Mouse (Mus musculus): ENCODE data around the gene Arid1b. TPM values are rescaled to one million over a fixed set of nuclear protein-coding genes. Genes with fewer than 3 reads are reported as not detected.

Gene Arid1b
- polyA plus RNA-seq, 1 experiment from 2014 or later: 7.2 TPM

DNA sequence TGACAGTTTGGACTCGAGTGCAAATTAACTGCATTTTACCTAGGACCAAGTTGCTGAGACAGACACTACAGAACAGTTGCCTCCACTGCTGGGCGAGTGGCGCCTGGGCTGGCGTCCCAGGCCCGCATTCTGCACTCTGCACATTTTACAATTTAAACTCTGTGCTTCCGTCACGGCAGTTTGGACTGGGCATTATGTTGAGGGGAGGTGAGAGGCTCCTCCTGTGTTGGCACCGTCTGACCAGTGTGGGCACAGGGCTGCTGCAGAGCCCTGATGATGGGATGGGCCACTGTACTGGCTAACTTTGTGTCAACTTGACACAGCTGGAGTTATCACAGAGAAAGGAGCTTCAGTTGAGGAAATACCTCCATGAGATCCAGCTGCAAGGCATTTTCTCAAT is 43.1 kb downstream of the Arid1b start:
- no peak overlapping the region for H3K9ac ChIP-seq (replicated peaks; ENCODE audit: low read depth)
- no peaks in the 10 kb centered on the region for H3K27me3 ChIP-seq (replicated peaks; ENCODE audit: insufficient read depth, low read length)
- DNase-seq (ENCODE audit: low spot score): no peak
- H3K27ac ChIP-seq (ENCODE audit: low read length): no peak overlapping the region
- ATAC-seq: no peak
- no peaks in the 10 kb centered on the region for H3K9me3 ChIP-seq (ENCODE audit: low read length)
- no peaks in the 10 kb centered on the region for H3K36me3 ChIP-seq (ENCODE audit: insufficient read depth, low read length)
- WGBS: 81% methylated on average over 8 of the region's 8 CpGs
- no peak overlapping the region for H3K4me2 ChIP-seq (replicated peaks; ENCODE audit: low read depth, low read length)
- TF ChIP-seq CTCF (IDR thresholded peaks at IDR 0.05): no peak
- no peak for TF ChIP-seq EP300 (IDR thresholded peaks at IDR 0.05)
- no peak overlapping the region for H3K4me3 ChIP-seq (ENCODE audit: low read depth, low read length)
- H3K4me1 ChIP-seq (ENCODE audit: insufficient read depth, low read depth, low read length): peaks cover 5% of the 10 kb centered on the region; the same call in 1 of the 2 replicates

DNA sequence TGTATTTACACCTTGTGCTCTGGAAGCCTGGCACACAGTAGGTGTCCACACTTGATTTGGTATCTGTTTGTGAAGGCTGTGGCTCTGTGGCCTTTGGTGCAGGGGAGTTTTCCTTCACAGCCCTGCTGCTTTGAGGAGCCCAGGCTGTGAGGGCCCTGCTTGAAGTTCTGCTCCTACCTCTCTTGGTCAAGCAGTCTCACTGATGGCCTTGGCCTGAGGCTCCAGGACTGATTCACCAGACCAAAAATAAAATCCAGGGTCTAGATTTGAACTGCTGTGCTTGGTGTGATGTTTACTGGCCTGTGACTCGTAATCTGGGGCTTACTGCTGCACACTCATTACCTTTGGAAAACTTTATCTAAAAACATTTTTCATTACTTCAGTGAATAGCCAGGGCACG is 45.7 kb downstream of the Arid1b start:
- DNase-seq (ENCODE audit: low spot score): no peak
- Histone ChIP-seq H3K27me3 (replicated peaks; ENCODE audit: insufficient read depth, low read length) (no peaks in the 10 kb centered on the region), H3K36me3 (ENCODE audit: insufficient read depth, low read length) (no peaks in the 10 kb centered on the region), H3K27ac (ENCODE audit: low read length) (no peak overlapping the region), H3K9me3 (ENCODE audit: low read length) (no peaks in the 10 kb centered on the region), H3K9ac (replicated peaks; ENCODE audit: low read depth) (no peak overlapping the region), H3K4me2 (replicated peaks; ENCODE audit: low read depth, low read length) (no peak overlapping the region), H3K4me1 (ENCODE audit: insufficient read depth, low read depth, low read length) (no peaks in the 10 kb centered on the region; the same call in 1 of the 2 replicates), H3K4me3 (ENCODE audit: low read depth, low read length) (no peak overlapping the region)
- WGBS: 85% methylated on average over 2 of the region's 2 CpGs
- TF ChIP-seq CTCF (IDR thresholded peaks at IDR 0.05): no peak
- TF ChIP-seq EP300 (IDR thresholded peaks at IDR 0.05): no peak
- ATAC-seq: no peak

DNA sequence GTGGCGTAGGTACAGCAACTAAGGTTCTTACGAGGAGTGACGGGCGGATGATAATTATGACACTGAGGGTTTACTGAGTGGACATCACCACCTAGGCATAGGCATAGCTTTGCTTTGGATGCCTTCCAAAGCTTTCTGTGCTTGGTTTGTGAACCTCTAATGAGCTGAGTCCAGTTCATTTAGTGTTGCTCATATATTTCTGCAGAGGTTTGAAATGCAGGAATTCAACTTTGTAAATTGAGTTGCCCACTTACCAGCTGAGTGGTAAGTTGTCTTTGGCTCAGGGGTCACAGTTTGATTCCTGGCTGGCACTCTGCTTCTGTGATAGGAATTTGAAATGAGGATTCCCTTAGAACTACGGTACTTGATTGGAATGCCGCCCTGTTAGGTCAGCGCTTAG is 49.7 kb downstream of the Arid1b start:
- DNase-seq (ENCODE audit: low spot score) (no peak), ATAC-seq (no peak)
- TF ChIP-seq CTCF (IDR thresholded peaks at IDR 0.05) (no peak), EP300 (IDR thresholded peaks at IDR 0.05) (no peak)
- H3K4me2 ChIP-seq (replicated peaks; ENCODE audit: low read depth, low read length): no peak overlapping the region
- no peak overlapping the region for H3K4me3 ChIP-seq (ENCODE audit: low read depth, low read length)
- H3K27ac ChIP-seq (ENCODE audit: low read length): no peak overlapping the region
- H3K27me3 ChIP-seq (replicated peaks; ENCODE audit: insufficient read depth, low read length): no peaks in the 10 kb centered on the region
- WGBS: 57% methylated on average over 7 of the region's 7 CpGs
- H3K9me3 ChIP-seq (ENCODE audit: low read length): no peaks in the 10 kb centered on the region
- H3K36me3 ChIP-seq (ENCODE audit: insufficient read depth, low read length): no peaks in the 10 kb centered on the region
- no peak overlapping the region for H3K9ac ChIP-seq (replicated peaks; ENCODE audit: low read depth)
- H3K4me1 ChIP-seq (ENCODE audit: insufficient read depth, low read depth, low read length): no peaks in the 10 kb centered on the region; the same call in 1 of the 2 replicates

DNA sequence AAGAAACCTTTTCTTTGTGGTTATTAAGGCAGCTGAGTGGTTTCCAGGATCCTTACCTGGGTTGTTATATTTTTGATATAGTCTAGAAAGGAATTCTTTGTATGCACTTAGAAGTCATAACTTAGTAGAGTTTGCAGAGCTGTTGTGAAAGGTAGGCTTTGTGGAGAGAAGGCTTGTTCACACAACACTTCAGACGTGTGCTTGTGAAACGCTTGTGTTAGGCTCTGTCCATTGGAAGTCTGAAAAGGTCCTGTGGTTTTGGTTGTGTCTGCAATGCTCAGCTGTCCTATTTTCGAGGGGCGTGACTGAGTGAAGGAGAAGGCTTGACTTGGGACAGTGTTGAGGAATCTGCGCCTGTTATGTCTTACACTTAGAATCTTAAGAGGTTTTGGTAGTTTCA is 51.5 kb downstream of the Arid1b start:
- Histone ChIP-seq H3K4me1 (ENCODE audit: insufficient read depth, low read depth, low read length) (no peaks in the 10 kb centered on the region; the same call in 1 of the 2 replicates), H3K27ac (ENCODE audit: low read length) (peak overlapping the region; percentile 9; the same call in 1 of the 2 replicates), H3K27me3 (replicated peaks; ENCODE audit: insufficient read depth, low read length) (no peaks in the 10 kb centered on the region), H3K9me3 (ENCODE audit: low read length) (no peaks in the 10 kb centered on the region), H3K9ac (replicated peaks; ENCODE audit: low read depth) (no peak overlapping the region), H3K36me3 (ENCODE audit: insufficient read depth, low read length) (no peaks in the 10 kb centered on the region), H3K4me2 (replicated peaks; ENCODE audit: low read depth, low read length) (no peak overlapping the region), H3K4me3 (ENCODE audit: low read depth, low read length) (no peak overlapping the region)
- peak; percentile 81 for ATAC-seq
- TF ChIP-seq CTCF (IDR thresholded peaks at IDR 0.05): no peak
- TF ChIP-seq EP300 (IDR thresholded peaks at IDR 0.05): peak; percentile 78
- peak; percentile 77 for DNase-seq (ENCODE audit: low spot score)
- 58% methylated on average over 5 of the region's 5 CpGs for WGBS

DNA sequence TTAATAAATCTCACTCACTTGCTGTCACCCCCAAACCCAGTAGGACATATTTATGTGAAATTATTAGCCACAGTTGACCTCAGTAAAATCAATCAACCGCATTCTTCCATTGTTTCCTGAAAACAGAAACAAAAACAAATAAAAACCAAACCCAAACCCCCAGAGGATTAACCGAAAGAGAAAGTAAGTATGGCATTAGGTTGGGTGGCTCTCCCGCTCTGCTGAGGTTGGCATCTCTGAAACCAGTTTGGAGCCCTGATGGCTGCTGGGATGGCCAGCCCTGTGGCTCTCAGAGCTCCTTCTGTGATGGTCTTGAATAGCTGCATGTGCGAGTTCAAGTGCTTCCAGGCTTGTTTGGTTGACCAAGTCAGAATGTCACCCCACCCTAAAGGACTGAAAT is 53.2 kb downstream of the Arid1b start:
- no peak overlapping the region for H3K9ac ChIP-seq (replicated peaks; ENCODE audit: low read depth)
- no peak overlapping the region for H3K4me3 ChIP-seq (ENCODE audit: low read depth, low read length)
- no peak for ATAC-seq
- WGBS: 81% methylated on average over 4 of the region's 4 CpGs
- no peaks in the 10 kb centered on the region for H3K27me3 ChIP-seq (replicated peaks; ENCODE audit: insufficient read depth, low read length)
- no peak overlapping the region for H3K27ac ChIP-seq (ENCODE audit: low read length)
- H3K4me2 ChIP-seq (replicated peaks; ENCODE audit: low read depth, low read length): no peak overlapping the region
- no peak for TF ChIP-seq CTCF (IDR thresholded peaks at IDR 0.05)
- TF ChIP-seq EP300 (IDR thresholded peaks at IDR 0.05): no peak
- no peaks in the 10 kb centered on the region for H3K36me3 ChIP-seq (ENCODE audit: insufficient read depth, low read length)
- no peak for DNase-seq (ENCODE audit: low spot score)
- no peaks in the 10 kb centered on the region for H3K9me3 ChIP-seq (ENCODE audit: low read length)
- no peaks in the 10 kb centered on the region; the same call in 1 of the 2 replicates for H3K4me1 ChIP-seq (ENCODE audit: insufficient read depth, low read depth, low read length)

DNA sequence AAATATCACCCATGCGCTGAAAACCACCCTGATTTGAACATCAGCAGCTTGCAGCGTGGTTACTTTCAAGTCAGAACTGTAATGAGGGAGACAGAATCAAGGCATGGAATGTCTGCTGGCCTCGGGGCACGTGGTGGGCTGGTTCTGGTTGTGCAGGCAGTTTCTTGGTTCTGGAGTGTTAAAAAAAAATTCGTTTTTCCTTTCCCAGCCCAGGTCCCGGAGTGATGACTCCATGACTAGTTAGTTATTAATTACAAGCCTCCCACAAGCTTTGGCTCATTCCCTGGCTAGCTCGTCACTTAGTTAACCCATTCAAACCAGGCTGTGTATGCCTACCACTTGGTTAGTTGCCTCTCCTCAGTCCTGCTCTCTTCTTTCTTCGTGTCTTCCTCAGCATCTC is 56.1 kb downstream of the Arid1b start:
- Histone ChIP-seq H3K9ac (replicated peaks; ENCODE audit: low read depth) (no peak overlapping the region), H3K4me1 (ENCODE audit: insufficient read depth, low read depth, low read length) (peaks cover 2% of the 10 kb centered on the region; the same call in 1 of the 2 replicates), H3K9me3 (ENCODE audit: low read length) (no peaks in the 10 kb centered on the region), H3K36me3 (ENCODE audit: insufficient read depth, low read length) (no peaks in the 10 kb centered on the region), H3K27me3 (replicated peaks; ENCODE audit: insufficient read depth, low read length) (no peaks in the 10 kb centered on the region), H3K4me2 (replicated peaks; ENCODE audit: low read depth, low read length) (no peak overlapping the region), H3K4me3 (ENCODE audit: low read depth, low read length) (no peak overlapping the region), H3K27ac (ENCODE audit: low read length) (no peak overlapping the region)
- 75% methylated on average over 8 of the region's 8 CpGs for WGBS
- DNase-seq (ENCODE audit: low spot score) (no peak), ATAC-seq (no peak)
- TF ChIP-seq CTCF (IDR thresholded peaks at IDR 0.05): no peak
- TF ChIP-seq EP300 (IDR thresholded peaks at IDR 0.05): no peak

Data from lung, postnatal 0 days (tissue).